Mouse (Mus musculus) right cerebral cortex, postnatal 25 days (tissue): ENCODE results near the gene Ttc16.
A peak's percentile ranks its signal among the peaks of the same experiment; 100 is the strongest.

Experiments used
- DNase-seq: peaks from one replicate; pipeline ENCODE4 v3.0.0; 2022

Gene Ttc16

GRCm38 (mm10) chr2:32741273-32742172 is 33.9 kb downstream of the Ttc16 start:
- peak; percentile 79 for DNase-seq

- DNase-seq = no peak
These were observed 34.5 kb downstream of the Ttc16 start, which contains the start of gene 6330409D20Rik for GRCm38 (mm10) chr2:32740916-32741272. 6330409D20Rik (minus strand) TSS chr2:32741016.

GRCm38 (mm10) chr2:32739311-32739710 is 36.1 kb downstream of the Ttc16 start:
- DNase-seq = no peak

GRCm38 (mm10) chr2:32737008-32737407 is 38.4 kb downstream of the Ttc16 start:
- no peak for DNase-seq

- DNase-seq = no peak
These were observed 39.1 kb downstream of the Ttc16 start for GRCm38 (mm10) chr2:32736306-32736829.

GRCm38 (mm10) chr2:32734933-32735332 is 40.5 kb downstream of the Ttc16 start:
- DNase-seq = no peak

- no peak for DNase-seq
These were observed 41.0 kb downstream of the Ttc16 start for GRCm38 (mm10) chr2:32734480-32734879.

- no peak for DNase-seq
These were observed 42.7 kb downstream of the Ttc16 start for GRCm38 (mm10) chr2:32732695-32733094.

- DNase-seq = no peak
These were observed 43.5 kb downstream of the Ttc16 start for GRCm38 (mm10) chr2:32731911-32732310.

GRCm38 (mm10) chr2:32730854-32731253 is 44.6 kb downstream of the Ttc16 start:
- DNase-seq = no peak

- no peak for DNase-seq
These were observed 45.9 kb downstream of the Ttc16 start for GRCm38 (mm10) chr2:32729547-32729946.

- DNase-seq = no peak
These were observed 47.0 kb downstream of the Ttc16 start for GRCm38 (mm10) chr2:32728463-32728862.

- peak; percentile 79 for DNase-seq
These were observed 48.0 kb downstream of the Ttc16 start for GRCm38 (mm10) chr2:32727435-32727834.

GRCm38 (mm10) chr2:32724832-32725790 is 50.3 kb downstream of the Ttc16 start:
- no peak for DNase-seq

- DNase-seq = no peak
These were observed 51.3 kb downstream of the Ttc16 start for GRCm38 (mm10) chr2:32724149-32724548.

GRCm38 (mm10) chr2:32722581-32722980 is 52.9 kb downstream of the Ttc16 start:
- DNase-seq = no peak

GRCm38 (mm10) chr2:32722046-32722445 is 53.4 kb downstream of the Ttc16 start:
- DNase-seq = no peak

GRCm38 (mm10) chr2:32720681-32721229 is 54.7 kb downstream of the Ttc16 start, which contains the start of gene Sh2d3c:
Sh2d3c (plus strand) TSS chr2:32721055.
- no peak for DNase-seq

- DNase-seq = no peak
These were observed 55.4 kb downstream of the Ttc16 start for GRCm38 (mm10) chr2:32720053-32720452.

- DNase-seq = no peak
These were observed 56.7 kb downstream of the Ttc16 start for GRCm38 (mm10) chr2:32718761-32719160.

GRCm38 (mm10) chr2:32714987-32715425 is 60.4 kb downstream of the Ttc16 start:
- DNase-seq = no peak

GRCm38 (mm10) chr2:32714117-32714986 is 61.1 kb downstream of the Ttc16 start:
- DNase-seq = no peak
